Mouse (Mus musculus): ENCODE measurements at regions not wholly inside any gene's neighbourhood (a gene's known extent, or its start where the extent isn't known, plus 50 kb on each side); places are given as distances from the start of the nearest gene placed in this dataset.
"Not testable (repeated sequence)": the region's sequence is repeated elsewhere in the genome, so short reads cannot be mapped to it uniquely, and the experiment has no call there.

- no peak for ATAC-seq (replicated peaks; ENCODE audit: insufficient number of reproducible peaks, low FRiP score, low TSS enrichment, poor library complexity, severe bottlenecking)
Observed at GRCm38 (mm10) chr14:120804183-120804848, 106.7 kb upstream of the Ipo5 start.

GRCm38 (mm10) chr14:120805137-120805536 lies 105.9 kb upstream of the Ipo5 start:
- ATAC-seq (replicated peaks; ENCODE audit: insufficient number of reproducible peaks, low FRiP score, low TSS enrichment, poor library complexity, severe bottlenecking): no peak

- ATAC-seq (replicated peaks; ENCODE audit: insufficient number of reproducible peaks, low FRiP score, low TSS enrichment, poor library complexity, severe bottlenecking): not testable (repeated sequence)
Observed at GRCm38 (mm10) chr14:120805816-120806552, 105.0 kb upstream of the Ipo5 start.

- ATAC-seq (replicated peaks; ENCODE audit: insufficient number of reproducible peaks, low FRiP score, low TSS enrichment, poor library complexity, severe bottlenecking): no peak
Observed at GRCm38 (mm10) chr14:120806553-120806893, 104.5 kb upstream of the Ipo5 start.

- ATAC-seq (replicated peaks; ENCODE audit: insufficient number of reproducible peaks, low FRiP score, low TSS enrichment, poor library complexity, severe bottlenecking): no peak
Observed at GRCm38 (mm10) chr14:120809321-120809720, 101.7 kb upstream of the Ipo5 start.

GRCm38 (mm10) chr14:120813938-120814337 lies 97.1 kb upstream of the Ipo5 start:
- no peak for ATAC-seq (replicated peaks; ENCODE audit: insufficient number of reproducible peaks, low FRiP score, low TSS enrichment, poor library complexity, severe bottlenecking)

GRCm38 (mm10) chr14:120815126-120815525 lies 95.9 kb upstream of the Ipo5 start:
- ATAC-seq (replicated peaks; ENCODE audit: insufficient number of reproducible peaks, low FRiP score, low TSS enrichment, poor library complexity, severe bottlenecking): not testable (repeated sequence)

- ATAC-seq (replicated peaks; ENCODE audit: insufficient number of reproducible peaks, low FRiP score, low TSS enrichment, poor library complexity, severe bottlenecking): no peak
Observed at GRCm38 (mm10) chr14:120816529-120816928, 94.5 kb upstream of the Ipo5 start.

GRCm38 (mm10) chr14:120826187-120826586 lies 84.8 kb upstream of the Ipo5 start:
- ATAC-seq (replicated peaks; ENCODE audit: insufficient number of reproducible peaks, low FRiP score, low TSS enrichment, poor library complexity, severe bottlenecking): no peak

GRCm38 (mm10) chr14:120830389-120830835 lies 80.6 kb upstream of the Ipo5 start:
- ATAC-seq (replicated peaks; ENCODE audit: insufficient number of reproducible peaks, low FRiP score, low TSS enrichment, poor library complexity, severe bottlenecking): peak; percentile 52

- no peak for ATAC-seq (replicated peaks; ENCODE audit: insufficient number of reproducible peaks, low FRiP score, low TSS enrichment, poor library complexity, severe bottlenecking)
Observed at GRCm38 (mm10) chr14:120831397-120831796, 79.6 kb upstream of the Ipo5 start.

- peak; percentile 84 for ATAC-seq (replicated peaks; ENCODE audit: insufficient number of reproducible peaks, low FRiP score, low TSS enrichment, poor library complexity, severe bottlenecking)
Observed at GRCm38 (mm10) chr14:120831847-120832613, 79.0 kb upstream of the Ipo5 start.

GRCm38 (mm10) chr14:120834821-120835220 lies 76.2 kb upstream of the Ipo5 start:
- ATAC-seq (replicated peaks; ENCODE audit: insufficient number of reproducible peaks, low FRiP score, low TSS enrichment, poor library complexity, severe bottlenecking): no peak

GRCm38 (mm10) chr14:120835758-120836157 lies 75.3 kb upstream of the Ipo5 start:
- no peak for ATAC-seq (replicated peaks; ENCODE audit: insufficient number of reproducible peaks, low FRiP score, low TSS enrichment, poor library complexity, severe bottlenecking)

GRCm38 (mm10) chr14:120836535-120837316 lies 74.3 kb upstream of the Ipo5 start:
- ATAC-seq (replicated peaks; ENCODE audit: insufficient number of reproducible peaks, low FRiP score, low TSS enrichment, poor library complexity, severe bottlenecking): no peak

GRCm38 (mm10) chr14:120840900-120841299 lies 70.1 kb upstream of the Ipo5 start:
- ATAC-seq (replicated peaks; ENCODE audit: insufficient number of reproducible peaks, low FRiP score, low TSS enrichment, poor library complexity, severe bottlenecking): no peak

GRCm38 (mm10) chr14:120841311-120841710 lies 69.7 kb upstream of the Ipo5 start:
- ATAC-seq (replicated peaks; ENCODE audit: insufficient number of reproducible peaks, low FRiP score, low TSS enrichment, poor library complexity, severe bottlenecking): no peak

GRCm38 (mm10) chr14:120845172-120845571 lies 65.9 kb upstream of the Ipo5 start:
- ATAC-seq (replicated peaks; ENCODE audit: insufficient number of reproducible peaks, low FRiP score, low TSS enrichment, poor library complexity, severe bottlenecking): no peak

Measured in monocyte, adult 5-6 weeks (primary cell).